ENCODE assay signal across 11 mouse cellular contexts in genomic region chr2:158682344-158683037, GRCm38 (mm10). TPM values are rescaled to one million over a fixed set of nuclear protein-coding genes. Genes with fewer than 3 reads are reported as not detected.
DNase-seq lines count a peak whose midpoint lies in the region; ATAC-seq and TF ChIP-seq lines count a peak whose summit lies in the region.
"Had no signal": no experiment of that assay in that cellular context is flagged by ENCODE, and none has a peak within 500 bp of the region (broad histone marks: within the 10 kb centered on the region; RNA-seq: fewer than 3 reads in every experiment).

No protein-coding gene starts in this region.

- H3K4me2 ChIP-seq in hindbrain, embryonic 15.5 days, result no peak overlapping the region
- H3K4me2 ChIP-seq in hindbrain, embryonic 11.5 days (replicated peaks; ENCODE audit: low read depth, low read length), result no peak overlapping the region
- H3K4me2 ChIP-seq in neural tube, embryonic 13.5 days, result no peak overlapping the region

- no peaks in the 10 kb centered on the region for H3K27me3 ChIP-seq in hindbrain, embryonic 15.5 days
- H3K27me3 ChIP-seq in hindbrain, embryonic 11.5 days (ENCODE audit: control insufficient read depth, insufficient read depth, low read length), result no peaks in the 10 kb centered on the region
- H3K27me3 ChIP-seq in neural tube, embryonic 13.5 days, result no peaks in the 10 kb centered on the region
- H3K27me3 ChIP-seq in limb, embryonic 10.5 days (ENCODE audit: low read depth, poor library complexity, severe bottlenecking), result no peaks in the 10 kb centered on the region

- 55% methylated on average over 11 of the region's 11 CpGs for WGBS in hindbrain, embryonic 15.5 days
- 61% methylated on average over 11 of the region's 11 CpGs for WGBS in hindbrain, embryonic 11.5 days
- 61% methylated on average over 11 of the region's 11 CpGs for WGBS in neural tube, embryonic 13.5 days
- WGBS in limb, embryonic 10.5 days, result 58% methylated on average over 11 of the region's 11 CpGs
- WGBS in olfactory bulb, adult 2 months, result 52% methylated on average over 11 of the region's 11 CpGs

- no peak for TF ChIP-seq CTCF in olfactory bulb, adult 2 months (IDR thresholded peaks at IDR 0.05; ENCODE audit: insufficient read depth, low read depth, low read length)

- ATAC-seq in hindbrain, embryonic 15.5 days (ENCODE audit: low FRiP score, low read depth), result no peak
- no peak for ATAC-seq in hindbrain, embryonic 11.5 days (ENCODE audit: low FRiP score)
- ATAC-seq in neural tube, embryonic 13.5 days (ENCODE audit: low read depth), result no peak

- H3K4me1 ChIP-seq in hindbrain, embryonic 15.5 days (replicated peaks), result peaks cover 28% of the 10 kb centered on the region
- no peaks in the 10 kb centered on the region for H3K4me1 ChIP-seq in hindbrain, embryonic 11.5 days (replicated peaks; ENCODE audit: control insufficient read depth, insufficient read depth, low read length)
- H3K4me1 ChIP-seq in neural tube, embryonic 13.5 days (replicated peaks), result peaks cover 11% of the 10 kb centered on the region
- H3K4me1 ChIP-seq in limb, embryonic 10.5 days, result peaks cover 33% of the 10 kb centered on the region
- peaks cover 49% of the 10 kb centered on the region for H3K4me1 ChIP-seq in olfactory bulb, adult 2 months (ENCODE audit: control insufficient read depth, insufficient read depth, low read length)

- no peak for TF ChIP-seq POLR2A in olfactory bulb, adult 2 months (IDR thresholded peaks at IDR 0.05; ENCODE audit: insufficient read depth, low read depth, low read length)

- H3K36me3 ChIP-seq in hindbrain, embryonic 15.5 days, result no peaks in the 10 kb centered on the region
- H3K36me3 ChIP-seq in hindbrain, embryonic 11.5 days (ENCODE audit: control insufficient read depth, insufficient read depth, low read length), result no peaks in the 10 kb centered on the region
- no peaks in the 10 kb centered on the region for H3K36me3 ChIP-seq in neural tube, embryonic 13.5 days
- H3K36me3 ChIP-seq in limb, embryonic 10.5 days, result no peaks in the 10 kb centered on the region

- DNase-seq in hindbrain, embryonic 11.5 days (ENCODE audit: low spot score), result no peak
- no peak for DNase-seq in neural tube, embryonic 10.5 days (ENCODE audit: extremely low spot score, low spot score)
- no peak for DNase-seq in limb, embryonic 10.5 days (ENCODE audit: low spot score)
- DNase-seq in embryo, embryonic 10.5 days (ENCODE audit: low spot score), result no peak
- DNase-seq: cerebellum, postnatal 25 days had no signal

- H3K4me3 ChIP-seq in hindbrain, embryonic 15.5 days, result no peak overlapping the region
- no peak overlapping the region for H3K4me3 ChIP-seq in hindbrain, embryonic 11.5 days (ENCODE audit: low read depth, low read length)
- no peak overlapping the region for H3K4me3 ChIP-seq in neural tube, embryonic 13.5 days
- no peak overlapping the region for H3K4me3 ChIP-seq in limb, embryonic 10.5 days
- no peak overlapping the region for H3K4me3 ChIP-seq in olfactory bulb, adult 2 months (ENCODE audit: insufficient read depth, low read depth, low read length)
- H3K4me3 ChIP-seq: left cerebral cortex, adult 2 months had no signal

- H3K9ac ChIP-seq in hindbrain, embryonic 15.5 days, result no peak overlapping the region
- no peak overlapping the region for H3K9ac ChIP-seq in hindbrain, embryonic 11.5 days (ENCODE audit: low read depth, low read length)
- no peak overlapping the region for H3K9ac ChIP-seq in neural tube, embryonic 13.5 days
- H3K9ac ChIP-seq: liver, embryonic 14.5 days had no signal

- no peaks in the 10 kb centered on the region for H3K9me3 ChIP-seq in hindbrain, embryonic 15.5 days
- no peaks in the 10 kb centered on the region for H3K9me3 ChIP-seq in hindbrain, embryonic 11.5 days (ENCODE audit: control insufficient read depth, low read length)
- no peaks in the 10 kb centered on the region for H3K9me3 ChIP-seq in neural tube, embryonic 13.5 days
- no peaks in the 10 kb centered on the region for H3K9me3 ChIP-seq in limb, embryonic 10.5 days (replicated peaks)

- peak overlapping the region; percentile 14; the same call in 1 of the 2 replicates for H3K27ac ChIP-seq in hindbrain, embryonic 15.5 days (replicated peaks)
- H3K27ac ChIP-seq in hindbrain, embryonic 11.5 days (ENCODE audit: low read depth, low read length), result no peak overlapping the region
- H3K27ac ChIP-seq in neural tube, embryonic 13.5 days (replicated peaks), result 0 out of 2 replicates have a peak overlapping the region, but pooled peaks have one; percentile 33
- H3K27ac ChIP-seq in limb, embryonic 10.5 days, result 0 out of 2 replicates have a peak overlapping the region, but pooled peaks have one; percentile 14
- peak overlapping the region; percentile 31; the same call in 1 of the 2 replicates for H3K27ac ChIP-seq in olfactory bulb, adult 2 months (ENCODE audit: insufficient read depth, low read depth, low read length)
- H3K27ac ChIP-seq: kidney, postnatal 0 days; left cerebral cortex, adult 2 months; liver, embryonic 14.5 days had no signal

RNA-seq across cellular contexts. Expression of gene Ppp1r16b, which starts 17.3 kb away (rescaled TPM):
- 22.1 and 23.4 TPM in 2 replicates for polyA plus RNA-seq in hindbrain, embryonic 15.5 days (2015; fragmentation: Nextera tagmentation; extraction: Ambion mirVana)
- polyA plus RNA-seq in hindbrain, embryonic 11.5 days (2014; fragmentation: Nextera tagmentation; extraction: Ambion mirVana), result 2.4 and 3.6 TPM in 2 replicates
- 9.8 and 9.9 TPM in 2 replicates for polyA plus RNA-seq in neural tube, embryonic 13.5 days (2015; fragmentation: Nextera tagmentation; extraction: Ambion mirVana)
- polyA plus RNA-seq in limb, embryonic 10.5 days (2016; fragmentation: Nextera tagmentation; extraction: Ambion mirVana), result 4.4 TPM in 2 replicates
- 72.6 TPM in 1 of 2 replicates, not detected in the other for polyA plus RNA-seq in olfactory bulb, adult 2 months (2012; ENCODE audit: insufficient read depth, insufficient read length, low replicate concordance, missing spikeins)

RNA-seq across cellular contexts. Expression of gene Actr5, which starts 57.8 kb away (rescaled TPM):
- 12.0 and 13.1 TPM in 2 replicates for polyA plus RNA-seq in hindbrain, embryonic 15.5 days (2015; fragmentation: Nextera tagmentation; extraction: Ambion mirVana)
- polyA plus RNA-seq in hindbrain, embryonic 11.5 days (2014; fragmentation: Nextera tagmentation; extraction: Ambion mirVana), result 13.7 and 16.7 TPM in 2 replicates
- 10.5 and 11.1 TPM in 2 replicates for polyA plus RNA-seq in neural tube, embryonic 13.5 days (2015; fragmentation: Nextera tagmentation; extraction: Ambion mirVana)
- 13.8 and 16.2 TPM in 2 replicates for polyA plus RNA-seq in limb, embryonic 10.5 days (2016; fragmentation: Nextera tagmentation; extraction: Ambion mirVana)
- not detected in 2 replicates for polyA plus RNA-seq in olfactory bulb, adult 2 months (2012; ENCODE audit: insufficient read depth, insufficient read length, low replicate concordance, missing spikeins)

Comparison
In these comparisons a context has a peak if more than half of its experiments do, and no peak if none do; other contexts are left out.
1. RNA of gene Actr5, which starts 57.8 kb away (polyA plus RNA-seq): 13.8 to 16.2 TPM in limb, embryonic 10.5 days, 13.7 to 16.7 TPM in hindbrain, embryonic 11.5 days, 12.0 to 13.1 TPM in hindbrain, embryonic 15.5 days and 10.5 to 11.1 TPM in neural tube, embryonic 13.5 days; not detected in olfactory bulb, adult 2 months; every median in the first group is over 10 times any median in the second.